Mouse (Mus musculus) liver, adult 2 months (tissue): ENCODE measurements around the gene Ppm1d.

Experiments used
- CTCF ChIP-seq: fragments of 200-500 bp; IDR thresholded peaks from 2 replicates; pipeline ENCODE4 v1.5.1; 2011; ENCODE audit warnings: low read depth, low read length, control low read depth
- POLR2A ChIP-seq: fragments of 200-500 bp; IDR thresholded peaks from 2 replicates; pipeline ENCODE4 v1.6.1; 2011; ENCODE audit warnings: low read length, control low read depth; ENCODE audit not compliant: insufficient read depth; ENCODE audit errors: extremely low read depth

GRCm38 (mm10) chr11:85267393-85267792 lies 43.7 kb upstream of the Ppm1d start:
- no peak for TF ChIP-seq CTCF
- no peak for TF ChIP-seq POLR2A
